Mouse (Mus musculus) R1 (cell line): ENCODE measurements around the gene Eif4e2.

Source experiments
- DNase-seq: peaks from one replicate; pipeline ENCODE4 v3.0.0-alpha.2; 2018; ENCODE audit warnings: low read depth, low spot score

Gene Eif4e2

GRCm38 (mm10) chr1:87263257-87263656, 49.5 kb downstream of the Eif4e2 start:
- DNase-seq, result no peak

DNA sequence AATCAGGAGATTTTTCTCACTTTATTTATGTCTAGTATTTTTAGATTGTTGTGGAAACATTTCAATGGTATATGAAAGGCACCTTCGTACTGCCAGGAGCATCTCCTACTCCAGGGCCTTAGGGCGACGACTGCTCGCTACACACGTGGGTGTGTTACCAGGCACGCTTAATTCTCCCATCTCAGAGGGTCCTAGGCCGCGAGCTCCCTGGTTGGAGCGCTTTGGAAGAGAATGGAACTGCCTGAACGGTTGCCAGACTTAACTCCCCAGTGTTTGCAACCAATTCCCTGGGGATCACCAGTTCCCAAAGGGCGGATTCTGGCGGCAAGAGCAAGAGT, 50.1 kb downstream of the Eif4e2 start:
- DNase-seq, result no peak

DNA sequence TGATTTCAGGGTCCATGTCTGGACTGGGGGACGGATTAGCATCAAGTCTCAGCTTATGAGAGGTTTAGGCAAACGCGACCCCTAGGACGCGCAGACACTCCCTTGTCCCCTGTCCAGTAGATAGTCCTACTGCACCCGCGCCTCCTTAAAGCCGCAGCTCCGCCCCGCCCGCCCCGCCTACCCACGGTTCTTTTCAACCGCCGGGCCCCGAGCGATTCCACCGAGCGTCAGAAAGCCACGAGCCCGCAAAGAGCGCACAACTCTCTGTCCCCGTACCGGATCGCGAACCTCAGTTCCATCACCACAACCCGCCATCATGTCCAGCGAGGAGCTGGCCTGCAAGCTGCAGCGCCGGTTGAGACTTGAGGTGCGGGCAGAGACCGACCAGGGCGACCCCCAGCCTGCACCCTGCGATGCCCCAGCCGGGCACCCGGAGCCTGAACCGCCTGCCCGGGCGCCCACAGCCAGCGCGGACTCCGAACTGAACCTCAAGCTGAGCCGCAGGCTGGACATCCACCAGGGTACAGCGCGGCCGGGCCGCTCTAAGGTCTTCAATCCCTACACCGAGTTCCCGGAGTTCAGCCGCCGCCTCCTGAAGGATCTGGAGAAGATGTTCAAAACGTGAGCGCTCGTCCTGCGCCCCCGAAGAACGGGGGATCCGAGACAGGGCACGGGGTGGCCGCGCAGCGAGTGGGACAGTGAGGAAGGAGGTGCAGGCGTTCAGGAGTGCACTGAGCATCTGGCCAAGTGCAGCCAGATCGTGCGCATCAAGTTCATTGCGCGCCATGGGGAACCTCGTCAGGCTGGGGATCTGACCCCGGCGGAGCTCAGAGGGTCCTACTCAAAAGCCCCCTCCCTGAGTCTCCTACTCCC, 50.7 kb downstream of the Eif4e2 start, which contains the start of gene Efhd1:
Gene Efhd1 (plus strand): TSS at position 230 of the 873 bp plus-strand sequence.
- DNase-seq, result peak; percentile 60

DNA sequence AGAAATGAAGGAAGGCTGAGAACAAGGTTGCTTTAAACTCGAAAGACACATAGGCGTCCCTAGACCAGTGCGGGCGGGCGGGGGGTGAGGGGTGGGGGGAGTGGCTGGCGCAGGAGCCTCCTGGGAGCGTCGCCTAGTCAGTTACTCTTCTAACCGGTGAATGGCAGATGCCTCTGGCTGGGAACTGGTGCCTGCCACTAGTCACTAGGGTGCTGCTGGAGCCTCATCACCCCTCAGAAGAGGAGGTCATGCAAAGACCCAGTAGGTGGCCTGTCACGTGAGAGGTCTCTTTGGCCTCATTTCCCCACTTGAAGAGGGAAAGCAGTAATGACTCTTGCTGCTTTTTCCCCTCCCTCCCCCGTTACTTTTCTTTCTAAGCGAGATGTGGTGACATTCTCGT, 51.5 kb downstream of the Eif4e2 start:
- peak; percentile 37 for DNase-seq

DNA sequence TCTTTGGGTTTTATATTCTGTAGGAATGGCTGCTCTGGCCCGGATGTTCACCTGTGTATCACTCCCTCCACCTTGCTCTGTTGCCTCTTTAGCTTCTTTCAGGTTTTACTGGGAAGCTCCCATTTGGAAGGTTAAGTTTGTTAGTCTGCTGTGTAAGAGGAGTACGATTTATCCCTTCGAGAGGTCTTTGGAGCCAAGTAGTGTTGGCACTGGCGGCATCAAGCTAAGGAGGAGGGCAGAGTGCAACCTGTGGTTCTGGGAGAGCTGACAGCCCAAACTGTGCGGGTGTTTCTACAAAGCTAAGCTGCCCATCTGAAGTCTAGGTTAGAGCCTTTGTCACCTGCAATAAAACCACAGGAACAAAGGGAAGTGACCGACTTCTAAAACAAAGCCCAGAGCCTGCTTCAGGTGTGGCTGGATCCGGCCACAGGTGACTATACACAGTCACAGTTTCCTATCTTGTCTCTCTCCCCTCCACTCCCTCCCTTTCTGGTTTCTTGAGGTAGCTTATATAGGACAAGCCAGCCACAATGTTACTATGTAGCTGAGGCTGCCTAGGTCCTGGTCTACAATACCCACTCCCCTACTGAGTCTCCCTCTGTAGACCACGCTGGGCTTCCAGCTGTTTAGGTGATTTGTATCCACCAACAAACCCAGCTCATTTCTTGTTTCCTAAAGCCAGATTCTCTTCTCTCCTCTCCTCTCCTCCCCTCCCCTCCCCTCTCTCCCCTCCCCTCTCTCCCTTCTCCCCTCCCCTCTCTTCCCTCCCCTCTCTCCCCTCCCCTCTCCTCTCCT, 52.8 kb downstream of the Eif4e2 start:
- no peak for DNase-seq

DNA sequence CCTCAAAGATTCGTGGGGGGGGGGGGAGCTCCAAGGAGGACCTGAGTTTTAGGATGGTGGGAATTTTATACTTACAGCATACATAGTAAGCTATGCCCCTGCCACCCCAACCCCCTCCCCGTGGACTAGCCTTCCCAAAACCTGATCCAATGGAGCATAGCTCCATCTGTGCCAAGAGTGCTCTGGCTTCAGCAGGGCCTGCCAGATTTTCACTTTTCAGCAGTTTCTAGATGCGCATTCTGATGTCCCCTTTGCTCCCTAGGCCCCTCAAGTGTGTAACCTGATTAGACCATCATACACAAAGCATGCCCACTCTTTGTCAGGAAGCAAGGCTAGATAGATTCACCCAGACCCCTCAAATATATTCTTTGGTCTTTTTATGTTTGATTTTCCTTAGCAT, 56.5 kb downstream of the Eif4e2 start:
- DNase-seq, result no peak

GRCm38 (mm10) chr1:87270641-87271467, 57.1 kb downstream of the Eif4e2 start:
- DNase-seq, result no peak

DNA sequence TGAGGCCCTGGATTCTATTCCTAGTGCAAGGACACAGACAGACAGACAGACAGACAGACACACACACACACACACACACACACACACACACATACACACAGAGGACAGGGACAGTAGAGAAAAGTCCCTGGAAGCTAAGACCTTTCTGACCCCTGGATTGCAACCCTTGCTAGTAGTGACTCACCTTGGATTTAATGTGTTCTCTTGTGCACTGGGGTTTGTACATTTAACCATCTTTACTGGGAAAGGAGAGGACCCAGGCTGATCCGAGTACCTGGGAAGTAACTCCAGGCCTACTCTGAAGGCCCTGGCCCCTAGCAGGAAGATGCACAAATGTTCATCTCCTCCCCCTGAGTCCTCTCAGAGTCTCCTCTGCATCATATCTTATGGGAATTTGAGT, 57.9 kb downstream of the Eif4e2 start:
- no peak for DNase-seq

DNA sequence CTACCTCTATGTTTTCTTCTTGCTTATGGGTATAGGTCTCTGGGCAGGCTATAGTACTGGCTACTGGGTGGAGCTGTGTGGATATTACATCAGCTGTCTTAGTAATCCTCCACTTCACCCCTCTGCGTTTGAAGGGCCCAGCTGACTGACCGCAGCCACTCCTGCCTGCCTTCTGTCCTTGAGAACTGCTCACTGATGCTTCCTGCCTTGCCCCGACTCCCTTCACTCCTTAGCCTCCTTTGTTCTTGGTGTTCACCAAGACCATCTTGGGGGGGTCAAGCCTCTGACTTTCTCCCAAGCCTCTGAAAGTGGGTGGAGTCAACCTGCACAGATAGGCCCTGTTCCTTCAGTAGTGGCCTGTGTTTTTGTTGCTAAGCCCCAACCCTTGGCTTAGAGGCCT, 58.7 kb downstream of the Eif4e2 start:
- no peak for DNase-seq

GRCm38 (mm10) chr1:87273514-87273942, 59.8 kb downstream of the Eif4e2 start:
- no peak for DNase-seq

DNA sequence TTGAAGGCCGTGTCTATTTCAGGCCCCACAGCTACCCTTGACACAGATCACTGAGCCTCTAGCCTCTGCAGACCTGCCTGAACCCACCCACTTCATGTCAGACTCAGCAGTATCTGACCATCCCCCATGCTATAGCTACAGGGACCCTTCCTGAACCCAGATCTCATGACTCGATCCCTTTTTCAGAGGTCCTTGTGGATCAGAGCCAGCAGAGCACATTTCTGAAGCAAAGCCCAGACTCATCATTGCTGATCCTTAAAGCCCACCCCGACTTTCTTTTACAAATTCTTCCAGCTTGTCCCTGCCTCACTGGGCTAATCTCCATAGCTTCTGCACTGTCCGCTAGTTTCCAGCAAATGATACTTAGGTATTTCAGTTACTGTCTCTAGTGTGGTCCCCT, 60.4 kb downstream of the Eif4e2 start:
- no peak for DNase-seq

GRCm38 (mm10) chr1:87275151-87275550, 61.4 kb downstream of the Eif4e2 start:
- no peak for DNase-seq

DNA sequence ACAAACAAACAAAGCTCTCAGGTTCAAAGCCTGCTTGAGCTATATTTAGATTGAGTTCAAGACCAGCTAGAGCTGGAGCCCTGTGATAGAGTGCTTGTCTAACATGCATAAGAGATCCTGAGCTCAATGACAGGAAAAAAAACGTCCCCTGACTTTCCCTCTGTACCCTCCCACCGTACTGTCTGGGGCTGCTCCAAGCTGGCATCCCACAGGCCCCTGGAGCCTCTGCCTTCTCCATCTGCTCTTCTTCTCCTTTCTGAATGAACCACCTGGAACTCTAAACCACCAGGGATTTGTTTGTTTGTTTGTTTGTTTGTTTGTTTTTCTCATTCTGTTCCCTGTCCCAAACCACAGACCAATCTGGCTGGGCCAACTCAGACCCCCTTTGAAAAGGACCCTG, 62.3 kb downstream of the Eif4e2 start:
- DNase-seq, result no peak

GRCm38 (mm10) chr1:87280281-87280680, 66.6 kb downstream of the Eif4e2 start:
- DNase-seq, result no peak

DNA sequence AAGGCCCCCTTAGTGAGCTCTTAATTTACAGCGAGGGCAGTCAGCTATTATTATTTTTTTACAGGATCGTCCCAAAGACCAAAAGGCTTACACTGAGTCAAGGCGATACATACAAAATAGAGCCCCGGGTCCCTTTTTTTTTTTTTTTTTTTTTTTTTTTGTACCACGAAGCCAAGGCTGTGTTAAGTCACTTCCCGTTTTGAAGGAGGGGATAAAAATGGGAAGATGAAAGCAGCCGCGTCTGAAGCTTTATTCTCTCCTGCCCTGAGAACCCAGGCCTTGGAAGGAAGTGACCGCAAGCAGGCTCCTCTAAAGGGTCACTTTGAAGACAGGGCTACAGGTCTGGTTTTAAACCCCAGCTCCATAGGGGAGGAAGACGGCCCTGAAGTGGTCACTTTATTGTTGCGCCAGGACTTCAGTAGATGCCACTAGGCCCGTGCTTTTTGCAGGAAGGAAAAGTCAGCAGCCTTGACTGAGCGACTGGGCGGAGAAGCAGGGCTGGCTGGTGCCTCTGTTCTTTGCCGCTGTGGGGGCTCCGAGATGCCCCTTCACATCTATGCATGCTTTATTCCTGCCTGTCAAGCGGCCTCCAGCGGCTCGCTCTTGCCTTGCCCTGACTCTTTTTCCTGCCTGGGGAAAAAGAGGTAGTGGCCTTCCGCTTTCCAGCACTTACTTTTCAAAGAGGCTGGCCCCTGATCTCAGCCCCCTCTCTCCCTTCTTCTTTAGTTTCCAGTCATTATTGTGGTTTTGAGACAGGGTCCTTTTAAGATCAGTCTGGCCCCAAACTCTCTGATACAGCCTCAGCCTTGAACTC, 68.1 kb downstream of the Eif4e2 start:
- peak; percentile 23 for DNase-seq

DNA sequence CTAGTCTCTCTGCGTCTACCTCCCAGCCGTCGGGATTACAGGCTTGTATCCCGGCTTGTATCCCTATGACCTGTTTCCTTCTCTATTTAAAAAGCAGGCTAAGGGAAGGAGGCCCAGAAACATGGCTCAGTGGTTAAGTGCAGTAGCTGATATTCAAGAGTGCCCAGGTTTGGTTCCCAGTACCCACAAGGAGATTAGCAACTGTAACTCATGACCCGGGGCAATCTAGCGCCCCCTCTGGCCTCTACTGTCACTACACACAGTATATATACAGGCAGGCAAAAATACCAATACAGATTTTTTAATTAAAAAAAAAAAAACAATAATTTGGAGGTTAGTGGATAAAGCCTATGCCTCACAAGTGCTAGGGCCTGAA, 68.7 kb downstream of the Eif4e2 start:
- DNase-seq, result peak; percentile 62

- no peak for DNase-seq
Observed at GRCm38 (mm10) chr1:87283410-87283960, 69.8 kb downstream of the Eif4e2 start.

GRCm38 (mm10) chr1:87287105-87287504, 73.4 kb downstream of the Eif4e2 start:
- DNase-seq, result no peak
